Mouse (Mus musculus): ENCODE data around the gene Ppp2r5e.

DNA sequence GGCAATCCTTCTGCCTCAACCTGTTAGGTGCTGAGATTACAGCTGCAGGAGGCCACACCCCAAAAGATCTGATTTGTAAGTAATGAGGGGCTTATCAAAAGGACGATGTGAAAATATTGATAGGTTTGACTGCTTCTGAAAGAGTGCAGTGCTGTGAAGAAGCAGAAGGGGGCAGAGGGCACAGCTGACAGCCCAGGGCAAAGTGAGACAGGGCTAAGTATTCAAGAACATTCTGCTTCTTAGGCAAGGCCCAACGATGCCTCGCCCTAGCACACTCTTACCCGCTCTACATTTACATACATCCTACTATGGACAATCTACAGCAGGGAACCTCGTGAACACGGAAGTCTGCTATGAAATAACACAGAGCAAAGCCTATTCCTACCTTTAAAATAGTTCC is 128.2 kb downstream of the Ppp2r5e start:
- TF ChIP-seq CTCF (IDR thresholded peaks at IDR 0.05; ENCODE audit: low read depth) (peak; percentile 28; the same call in 1 of the 2 replicates), EP300 (IDR thresholded peaks at IDR 0.05; ENCODE audit: low read depth) (no peak)
